Mouse (Mus musculus): ENCODE data around the gene Zfhx3. TPM values are rescaled to one million over a fixed set of nuclear protein-coding genes. Genes with fewer than 3 reads are reported as not detected.

Zfhx3 gene
- polyA plus RNA-seq, 2 experiments = 0.25 to 0.65 TPM

DNA sequence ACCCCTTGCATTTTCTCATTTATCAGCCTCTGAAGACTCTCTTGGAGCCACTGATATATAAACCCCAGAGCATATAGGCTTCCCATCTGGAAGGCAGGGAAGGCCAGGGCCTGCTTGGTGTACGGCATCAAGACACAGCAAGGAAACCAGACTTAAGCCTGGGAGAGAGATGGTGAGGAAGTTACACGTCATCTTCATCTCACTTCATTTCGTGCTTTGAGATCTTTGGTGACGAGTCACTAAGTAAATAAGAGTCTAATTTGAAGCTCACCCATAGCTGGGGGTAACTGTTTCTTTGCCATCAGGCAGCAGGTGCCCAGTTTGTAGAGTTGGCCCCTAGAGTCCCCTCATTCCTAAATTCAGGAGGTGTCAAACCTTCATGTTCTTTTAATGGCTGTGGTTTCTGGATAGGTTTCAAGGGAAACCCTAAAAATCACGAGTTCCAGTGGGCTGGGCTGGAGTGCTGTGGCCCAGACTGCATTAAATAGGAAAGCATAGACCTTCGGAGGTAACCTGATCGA lies 773.9 kb downstream of the Zfhx3 start:
- H3K36me3 ChIP-seq (replicated peaks; ENCODE audit: control insufficient read depth, insufficient read depth, low read depth) = no peaks in the 10 kb centered on the region
- no peak overlapping the region for H3K4me2 ChIP-seq (ENCODE audit: low read depth)
- peaks cover 32% of the 10 kb centered on the region for H3K27me3 ChIP-seq (ENCODE audit: control insufficient read depth, insufficient read depth, low read length)
- H3K4me1 ChIP-seq (replicated peaks; ENCODE audit: control insufficient read depth in 2 of 2, insufficient read depth in 2 of 2, low read length in 1 of 2) = peaks cover 0 to 9% of the 10 kb centered on the region in 2 experiments; a peak in 2 of 4 replicates
- DNase-seq (ENCODE audit: low read depth in 3 of 3, low spot score in 3 of 3) = no peak
- H3K9ac ChIP-seq (replicated peaks) = no peak overlapping the region
- no peak for TF ChIP-seq CTCF (IDR thresholded peaks at IDR 0.05; ENCODE audit: low read depth)
- TF ChIP-seq EP300 (IDR thresholded peaks at IDR 0.05; ENCODE audit: low read depth) = no peak
- 41% methylated on average over 7 of the region's 7 CpGs for WGBS (ENCODE audit: insufficient replicate concordance)
- no peaks in the 10 kb centered on the region for H3K9me3 ChIP-seq (ENCODE audit: control insufficient read depth, low read length)
- ATAC-seq (ENCODE audit: insufficient read depth) = no peak
- H3K27ac ChIP-seq = no peak overlapping the region
- H3K4me3 ChIP-seq (ENCODE audit: insufficient read depth in 1 of 2, low read depth in 2 of 2, low read length in 2 of 2) = no peak overlapping the region

DNA sequence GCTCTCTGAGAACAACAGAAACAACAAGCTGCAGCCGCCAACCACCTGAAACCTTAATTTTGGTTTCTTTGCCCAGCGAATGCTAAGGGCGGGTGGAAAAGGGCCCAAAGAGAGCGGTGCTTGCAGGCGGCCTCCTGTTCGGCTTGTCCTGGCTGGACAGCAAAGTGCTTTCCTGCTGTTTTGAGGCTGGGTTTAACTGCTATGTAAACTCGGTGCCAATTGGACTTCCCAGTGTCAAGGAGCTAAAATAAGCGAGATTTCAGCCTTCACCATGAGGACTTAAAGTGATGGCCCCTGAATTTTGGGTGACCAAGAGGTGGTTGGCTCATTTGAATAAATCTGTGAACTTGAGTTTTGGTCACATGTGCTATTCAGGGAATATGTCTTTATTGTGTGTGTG lies 775.1 kb downstream of the Zfhx3 start:
- WGBS (ENCODE audit: insufficient replicate concordance) = 65% methylated on average over 8 of the region's 8 CpGs
- H3K9ac ChIP-seq (replicated peaks) = no peak overlapping the region
- no peak overlapping the region for H3K27ac ChIP-seq
- H3K36me3 ChIP-seq (replicated peaks; ENCODE audit: control insufficient read depth, insufficient read depth, low read depth) = no peaks in the 10 kb centered on the region
- ATAC-seq (ENCODE audit: insufficient read depth) (no peak), DNase-seq (ENCODE audit: low read depth in 3 of 3, low spot score in 3 of 3) (no peak)
- H3K4me2 ChIP-seq (ENCODE audit: low read depth) = no peak overlapping the region
- no peak for TF ChIP-seq EP300 (IDR thresholded peaks at IDR 0.05; ENCODE audit: low read depth)
- no peak for TF ChIP-seq CTCF (IDR thresholded peaks at IDR 0.05; ENCODE audit: low read depth)
- H3K9me3 ChIP-seq (ENCODE audit: control insufficient read depth, low read length) = no peaks in the 10 kb centered on the region
- peaks cover 32% of the 10 kb centered on the region for H3K27me3 ChIP-seq (ENCODE audit: control insufficient read depth, insufficient read depth, low read length)
- peaks cover 0 to 8% of the 10 kb centered on the region in 2 experiments; a peak in 1 of 4 replicates for H3K4me1 ChIP-seq (replicated peaks; ENCODE audit: control insufficient read depth in 2 of 2, insufficient read depth in 2 of 2, low read length in 1 of 2)
- H3K4me3 ChIP-seq (ENCODE audit: insufficient read depth in 1 of 2, low read depth in 2 of 2, low read length in 2 of 2) = no peak overlapping the region

DNA sequence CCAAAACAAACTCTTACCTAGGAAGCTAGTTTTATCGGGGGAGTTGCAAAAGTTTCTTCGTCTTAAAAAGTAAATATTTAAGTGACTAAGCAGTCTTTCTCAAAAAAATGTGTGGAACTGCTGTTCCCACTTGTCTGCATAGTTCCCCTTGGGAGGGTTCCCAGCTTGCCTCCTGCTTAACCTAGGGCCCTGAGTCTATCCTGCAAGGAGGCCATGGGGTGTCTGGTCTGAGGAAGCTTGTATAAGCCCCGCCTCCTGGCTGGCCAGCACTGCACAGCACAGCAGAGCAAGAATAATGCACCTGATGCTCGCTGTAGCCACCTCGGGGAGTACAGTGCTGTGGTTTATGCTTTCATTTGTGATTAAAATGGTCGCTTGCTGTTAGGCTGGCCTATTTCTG lies 775.6 kb downstream of the Zfhx3 start:
- 39% methylated on average over 6 of the region's 6 CpGs for WGBS (ENCODE audit: insufficient replicate concordance)
- Histone ChIP-seq H3K27me3 (ENCODE audit: control insufficient read depth, insufficient read depth, low read length) (peaks cover 32% of the 10 kb centered on the region), H3K27ac (no peak overlapping the region), H3K4me2 (ENCODE audit: low read depth) (no peak overlapping the region), H3K4me1 (replicated peaks; ENCODE audit: control insufficient read depth in 2 of 2, insufficient read depth in 2 of 2, low read length in 1 of 2) (peaks cover 0 to 8% of the 10 kb centered on the region in 2 experiments; a peak in 2 of 4 replicates), H3K9me3 (ENCODE audit: control insufficient read depth, low read length) (no peaks in the 10 kb centered on the region), H3K4me3 (ENCODE audit: insufficient read depth in 1 of 2, low read depth in 2 of 2, low read length in 2 of 2) (no peak overlapping the region), H3K9ac (replicated peaks) (no peak overlapping the region), H3K36me3 (replicated peaks; ENCODE audit: control insufficient read depth, insufficient read depth, low read depth) (no peaks in the 10 kb centered on the region)
- TF ChIP-seq CTCF (IDR thresholded peaks at IDR 0.05; ENCODE audit: low read depth) (no peak), EP300 (IDR thresholded peaks at IDR 0.05; ENCODE audit: low read depth) (no peak)
- no peak for DNase-seq (ENCODE audit: low read depth in 3 of 3, low spot score in 3 of 3)
- no peak for ATAC-seq (ENCODE audit: insufficient read depth)

DNA sequence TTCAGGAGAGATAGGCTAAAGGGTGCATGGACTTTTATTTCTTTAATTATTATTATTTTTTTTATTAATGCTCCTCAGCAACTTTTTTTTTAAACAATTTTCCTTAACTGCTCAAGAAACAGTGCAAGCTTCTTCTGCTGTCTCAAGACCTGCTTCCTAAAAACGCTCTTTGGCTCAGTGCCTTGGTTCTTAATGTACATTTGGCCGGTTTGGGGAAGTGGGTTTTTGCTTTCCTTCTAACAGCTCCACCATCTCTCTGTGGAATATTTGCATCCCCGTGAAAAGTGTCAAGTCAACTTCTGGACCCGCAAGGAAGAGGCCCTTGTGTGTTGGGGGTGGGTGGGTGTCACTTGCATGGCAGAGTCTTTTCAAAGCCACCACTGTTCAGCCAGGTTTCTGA lies 778.4 kb downstream of the Zfhx3 start:
- H3K4me1 ChIP-seq (replicated peaks; ENCODE audit: control insufficient read depth in 2 of 2, insufficient read depth in 2 of 2, low read length in 1 of 2) = peaks cover 4 to 29% of the 10 kb centered on the region in 2 experiments; a peak in 3 of 4 replicates
- no peak overlapping the region for H3K4me3 ChIP-seq (ENCODE audit: insufficient read depth in 1 of 2, low read depth in 2 of 2, low read length in 2 of 2)
- no peak overlapping the region for H3K27ac ChIP-seq
- DNase-seq (ENCODE audit: low read depth in 3 of 3, low spot score in 3 of 3) (no peak), ATAC-seq (ENCODE audit: insufficient read depth) (no peak)
- H3K9ac ChIP-seq (replicated peaks) = no peak overlapping the region
- no peaks in the 10 kb centered on the region for H3K36me3 ChIP-seq (replicated peaks; ENCODE audit: control insufficient read depth, insufficient read depth, low read depth)
- no peak overlapping the region for H3K4me2 ChIP-seq (ENCODE audit: low read depth)
- no peak for TF ChIP-seq EP300 (IDR thresholded peaks at IDR 0.05; ENCODE audit: low read depth)
- no peak for TF ChIP-seq CTCF (IDR thresholded peaks at IDR 0.05; ENCODE audit: low read depth)
- no peaks in the 10 kb centered on the region for H3K9me3 ChIP-seq (ENCODE audit: control insufficient read depth, low read length)
- H3K27me3 ChIP-seq (ENCODE audit: control insufficient read depth, insufficient read depth, low read length) = peaks cover 7% of the 10 kb centered on the region
- 19% methylated on average over 4 of the region's 4 CpGs for WGBS (ENCODE audit: insufficient replicate concordance)

DNA sequence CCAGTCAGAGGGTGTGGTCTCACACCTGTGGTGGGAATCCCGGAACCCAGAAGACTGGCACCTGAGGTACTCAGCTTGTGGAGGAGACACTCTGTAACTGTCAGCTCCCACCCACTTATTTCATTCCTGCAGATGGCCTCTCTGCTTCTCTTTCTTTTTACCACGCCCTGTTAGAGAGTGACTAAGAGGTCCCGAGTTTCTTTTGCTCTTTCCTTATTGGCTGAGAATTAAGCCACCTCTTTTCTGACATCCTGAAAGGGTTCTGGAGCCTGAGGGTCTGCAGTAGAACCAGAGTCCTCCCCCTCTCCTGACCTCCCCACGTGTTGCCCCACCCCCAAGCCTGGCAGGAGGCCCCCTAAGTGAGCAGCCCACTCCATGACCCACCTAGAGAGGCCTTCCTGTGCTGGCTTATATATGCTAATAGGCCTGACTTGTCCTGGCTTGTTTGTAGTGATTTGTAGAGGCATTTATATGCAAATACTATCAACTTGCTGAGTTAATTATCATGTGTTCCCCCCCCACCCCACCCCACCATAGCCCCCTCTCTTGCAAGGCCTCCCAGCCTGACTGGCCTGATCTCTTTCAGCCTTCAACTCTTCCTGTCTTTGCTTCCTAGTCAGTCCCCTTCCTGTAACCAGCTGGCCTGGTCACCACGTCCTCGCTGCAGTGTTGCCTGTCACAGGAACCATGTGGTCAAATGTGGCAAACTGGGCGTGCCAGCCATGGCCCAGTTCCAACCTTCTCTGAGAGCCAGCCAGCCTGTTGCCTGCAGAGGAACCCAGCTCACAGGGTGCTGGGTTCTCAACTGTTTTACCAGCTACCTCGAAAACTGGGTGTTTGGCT lies 780.4 kb downstream of the Zfhx3 start:
- Histone ChIP-seq H3K27me3 (ENCODE audit: control insufficient read depth, insufficient read depth, low read length) (no peaks in the 10 kb centered on the region), H3K27ac (no peak overlapping the region), H3K9ac (replicated peaks) (no peak overlapping the region), H3K4me1 (replicated peaks; ENCODE audit: control insufficient read depth in 2 of 2, insufficient read depth in 2 of 2, low read length in 1 of 2) (peaks cover 4 to 27% of the 10 kb centered on the region in 2 experiments; a peak in 3 of 4 replicates), H3K4me2 (ENCODE audit: low read depth) (no peak overlapping the region), H3K36me3 (replicated peaks; ENCODE audit: control insufficient read depth, insufficient read depth, low read depth) (no peaks in the 10 kb centered on the region), H3K9me3 (ENCODE audit: control insufficient read depth, low read length) (no peaks in the 10 kb centered on the region), H3K4me3 (ENCODE audit: insufficient read depth in 1 of 2, low read depth in 2 of 2, low read length in 2 of 2) (no peak overlapping the region)
- 15% methylated on average over 8 of the region's 8 CpGs for WGBS (ENCODE audit: insufficient replicate concordance)
- TF ChIP-seq EP300 (IDR thresholded peaks at IDR 0.05; ENCODE audit: low read depth) (no peak), CTCF (IDR thresholded peaks at IDR 0.05; ENCODE audit: low read depth) (no peak)
- 0 out of 2 replicates have a peak, but pooled peaks have one; percentile 11 for ATAC-seq (ENCODE audit: insufficient read depth)
- no peak for DNase-seq (ENCODE audit: low read depth in 3 of 3, low spot score in 3 of 3)

Data from liver, embryonic 14.5 days (tissue).